Comparison of ENCODE assay signal across 8 mouse cellular contexts in the genomic region with DNA sequence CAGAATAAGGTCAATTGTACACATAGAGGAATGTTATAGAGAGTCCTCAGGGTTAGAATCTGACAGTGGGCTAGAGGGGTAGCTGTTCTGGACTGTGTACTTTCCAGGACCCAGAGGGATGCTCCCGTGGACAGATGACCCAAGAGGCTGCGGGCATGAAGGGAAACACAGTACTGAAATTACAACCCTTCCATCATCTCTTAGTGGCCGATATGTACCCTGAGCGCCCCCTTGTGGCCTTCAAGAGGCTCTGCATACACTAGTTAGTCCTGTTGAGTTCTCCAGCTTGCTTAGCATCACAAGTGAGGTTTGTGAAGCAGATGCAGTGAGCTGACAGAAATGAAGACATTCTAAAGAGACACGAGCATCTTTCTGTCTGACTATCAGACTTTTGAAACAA. TPM values are rescaled to one million over a fixed set of nuclear protein-coding genes. Genes with fewer than 3 reads are reported as not detected.
DNase-seq lines count a peak whose midpoint lies in the region; ATAC-seq and TF ChIP-seq lines count a peak whose summit lies in the region.
"Had no signal": no experiment of that assay in that cellular context is flagged by ENCODE, and none has a peak within 500 bp of the region (broad histone marks: within the 10 kb centered on the region; RNA-seq: fewer than 3 reads in every experiment).

No protein-coding gene starts in this region.

- no peak overlapping the region for H3K4me3 ChIP-seq in embryonic fibroblast, embryonic 13.5 days (ENCODE audit: insufficient read depth, low read length)
- no peak overlapping the region for H3K4me3 ChIP-seq in kidney, adult 2 months (ENCODE audit: insufficient read depth, low read depth, low read length)
- H3K4me3 ChIP-seq: liver, embryonic 15.5 days had no signal

- TF ChIP-seq POLR2A in brain, embryonic 14.5 days (IDR thresholded peaks at IDR 0.05; ENCODE audit: borderline replicate concordance, extremely low read depth, insufficient read depth, insufficient read length, poor library complexity, severe bottlenecking) = no peak
- TF ChIP-seq POLR2A in embryonic fibroblast, embryonic 13.5 days (IDR thresholded peaks at IDR 0.05; ENCODE audit: low read depth, low read length) = no peak
- no peak for TF ChIP-seq POLR2A in kidney, adult 2 months (IDR thresholded peaks at IDR 0.05; ENCODE audit: low read depth, low read length)

- H3K4me1 ChIP-seq in embryonic fibroblast, embryonic 13.5 days (ENCODE audit: control insufficient read depth, insufficient read depth, low read length) = no peaks in the 10 kb centered on the region
- H3K4me1 ChIP-seq in kidney, adult 2 months (ENCODE audit: control insufficient read depth, insufficient read depth, low read length) = no peaks in the 10 kb centered on the region
- H3K4me1 ChIP-seq: liver, embryonic 15.5 days had no signal

- peak; percentile 86 for TF ChIP-seq CTCF in brain, embryonic 14.5 days (IDR thresholded peaks at IDR 0.05; ENCODE audit: borderline replicate concordance, extremely low read depth, insufficient read depth, insufficient read length)
- peak; percentile 38; the same call in 1 of the 2 replicates for TF ChIP-seq CTCF in embryonic fibroblast, embryonic 13.5 days (IDR thresholded peaks at IDR 0.05; ENCODE audit: borderline replicate concordance, insufficient read depth, low read length)
- peak; percentile 87 for TF ChIP-seq CTCF in kidney, adult 2 months (conservative IDR thresholded peaks at IDR 0.05; ENCODE audit: insufficient read depth, insufficient read length, low read depth, low read length)

- peak; percentile 72 for ATAC-seq in CD4-positive, CD25-positive, alpha-beta regulatory T cell, adult 4 months

- 6% methylated on average over 5 of the region's 5 CpGs for WGBS in kidney, adult 2 months

- H3K36me3 ChIP-seq in kidney, adult 2 months (ENCODE audit: control insufficient read depth, insufficient read depth, low read length) = no peaks in the 10 kb centered on the region
- H3K36me3 ChIP-seq: liver, embryonic 15.5 days had no signal

- DNase-seq in A20 (ENCODE audit: low read depth, low spot score) = peak; percentile 77
- peak; percentile 91 for DNase-seq in brain, embryonic 14.5 days (ENCODE audit: low read depth)
- DNase-seq in kidney, adult 2 months = peak; percentile 47
- peak; percentile 11 to 26 for DNase-seq in lung, adult 18-20 months
- peak; percentile 87 for DNase-seq in retina, postnatal 1 day

- H3K27ac ChIP-seq in embryonic fibroblast, embryonic 13.5 days (ENCODE audit: insufficient read depth, low read length) = no peak overlapping the region
- H3K27ac ChIP-seq in kidney, adult 2 months (ENCODE audit: insufficient read depth, low read depth, low read length) = no peak overlapping the region
- H3K27ac ChIP-seq: liver, embryonic 15.5 days had no signal

- no peaks in the 10 kb centered on the region for H3K27me3 ChIP-seq in kidney, adult 2 months (replicated peaks; ENCODE audit: control insufficient read depth, insufficient read depth, low read length)
- H3K27me3 ChIP-seq: liver, embryonic 15.5 days had no signal

RNA-seq across cellular contexts. Expression of a gene that starts 36.3 kb away (rescaled TPM):
- polyA plus RNA-seq in CD4-positive, CD25-positive, alpha-beta regulatory T cell, adult 4 months (2017; shearing (Covaris generic)) = 10 to 100 TPM in 1 of 2 experiments, 1 to 10 TPM in 1; 6.6 to 11.8 TPM
- 13.2 and 16.7 TPM in 2 replicates for polyA plus RNA-seq in brain, embryonic 14.5 days (2012; rRNA removed)
- 5.1 and 7.9 TPM in 2 replicates for polyA plus RNA-seq in embryonic fibroblast, embryonic 13.5 days (2011; ENCODE audit: insufficient read length, low read depth, missing spikeins)
- polyA plus RNA-seq in kidney, adult 2 months (2012; rRNA removed) = 2.5 and 3.0 TPM in 2 replicates

RNA-seq across cellular contexts. Expression of a gene that starts 39.4 kb away (rescaled TPM):
- polyA plus RNA-seq in CD4-positive, CD25-positive, alpha-beta regulatory T cell, adult 4 months (2017; shearing (Covaris generic)) = 10 to 100 TPM; 45.0 to 47.6 TPM
- polyA plus RNA-seq in brain, embryonic 14.5 days (2012; rRNA removed) = 38.6 and 42.9 TPM in 2 replicates
- polyA plus RNA-seq in embryonic fibroblast, embryonic 13.5 days (2011; ENCODE audit: insufficient read length, low read depth, missing spikeins) = 33.0 and 54.1 TPM in 2 replicates
- polyA plus RNA-seq in kidney, adult 2 months (2012; rRNA removed) = 5.0 and 7.1 TPM in 2 replicates

Comparison
In these comparisons a context has a peak if more than half of its experiments do, and no peak if none do; other contexts are left out.
1. DNase-seq: peak in every context shown above with its lines; median percentile 91 in brain, embryonic 14.5 days; 87 in retina, postnatal 1 day; 77 in A20; 47 in kidney, adult 2 months; 18 in lung, adult 18-20 months.